Mouse (Mus musculus) thymus, postnatal 4 days (tissue): ENCODE results near the gene Odf3b.

ENCODE experiments used
- DNase-seq: peaks from one replicate; pipeline ENCODE4 v3.0.0; 2021

The Odf3b gene

DNA sequence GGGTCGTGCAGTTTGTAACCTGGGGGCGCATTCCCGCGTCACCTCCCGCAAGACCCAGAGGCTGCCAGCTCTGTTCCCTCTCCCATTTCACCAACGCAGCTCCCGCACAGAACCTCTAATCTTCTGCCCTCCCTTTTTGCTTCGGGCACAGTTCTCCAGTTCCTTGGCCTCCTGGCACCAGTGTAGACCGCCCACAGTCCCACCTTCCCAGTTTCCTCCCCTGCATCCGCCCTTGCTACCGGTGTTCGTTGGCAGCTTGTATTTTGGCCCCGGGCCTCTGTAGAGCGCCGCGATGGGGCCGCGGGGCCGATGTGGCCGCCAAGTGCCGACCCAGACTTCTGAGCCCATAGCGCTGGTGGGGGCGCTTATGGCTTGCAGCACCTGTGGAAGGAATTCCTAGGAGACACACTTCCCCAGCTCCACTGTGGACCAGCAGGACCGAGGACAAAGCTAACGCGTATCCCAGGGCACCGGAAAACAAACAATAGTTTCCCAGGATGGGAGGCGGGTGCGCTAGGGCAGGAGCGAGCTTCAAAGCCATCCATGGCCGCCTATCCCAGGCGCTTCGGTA is at the start of gene Odf3b:
Gene Odf3b (minus strand): TSS at position 452 of the 571 bp plus-strand sequence.
- DNase-seq: peak; percentile 51

DNA sequence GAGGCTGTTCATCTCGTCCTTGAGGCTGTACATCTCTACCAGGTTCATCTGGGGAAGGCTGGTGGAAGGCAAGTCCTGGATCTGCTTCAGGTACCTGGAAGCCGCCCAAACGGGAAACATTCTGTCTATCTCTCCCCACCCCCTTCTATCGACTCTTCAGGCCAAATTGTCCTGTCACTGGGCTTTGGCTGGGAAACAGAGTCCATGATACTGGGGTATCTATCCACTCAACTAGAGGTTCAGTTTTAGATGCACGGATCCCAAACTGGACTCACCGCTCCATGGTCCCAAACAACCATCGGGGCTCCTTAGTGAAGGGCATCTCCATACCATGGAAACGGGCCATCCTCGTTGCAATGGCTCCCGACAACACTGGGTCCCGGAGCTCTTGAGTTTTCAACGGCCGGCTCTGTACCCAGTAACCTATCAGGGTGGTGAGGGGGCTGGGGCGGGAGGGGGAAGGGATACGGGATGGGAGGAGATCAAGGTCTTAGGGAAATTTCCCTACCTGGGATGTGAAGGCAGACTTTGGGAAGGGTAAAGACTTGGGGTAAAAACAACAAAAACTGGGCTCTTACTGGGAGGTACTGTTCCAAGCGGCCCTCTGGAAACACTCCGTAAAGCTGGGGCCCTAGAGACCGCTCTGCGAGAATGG is 49.2 kb upstream of the Odf3b start:
- DNase-seq: no peak

DNA sequence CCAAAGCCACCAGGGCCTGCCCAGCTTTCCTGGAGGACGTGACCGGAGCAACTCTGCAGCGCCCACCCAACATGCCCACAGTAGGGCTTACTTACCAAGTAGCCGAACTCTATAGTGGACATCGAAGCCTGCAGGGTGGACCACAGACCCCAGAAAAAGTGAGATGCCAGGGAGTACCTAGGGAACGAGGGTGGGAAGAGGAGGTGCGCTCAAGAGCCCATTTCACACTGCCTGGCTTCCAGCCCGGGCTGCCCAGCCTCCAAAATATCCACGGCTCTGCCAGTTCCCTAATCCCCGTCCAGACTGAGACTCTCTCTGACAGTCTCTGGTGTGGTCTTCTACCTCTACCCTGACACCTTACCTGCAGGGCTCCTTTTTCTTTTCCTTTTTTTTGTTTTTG is 47.6 kb upstream of the Odf3b start:
- no peak for DNase-seq

- DNase-seq: no peak
Measured at GRCm38 (mm10) chr15:89425711-89426121, 46.6 kb upstream of the Odf3b start, which contains the start of gene Cpt1b. Cpt1b (minus strand) TSS chr15:89425863.

DNA sequence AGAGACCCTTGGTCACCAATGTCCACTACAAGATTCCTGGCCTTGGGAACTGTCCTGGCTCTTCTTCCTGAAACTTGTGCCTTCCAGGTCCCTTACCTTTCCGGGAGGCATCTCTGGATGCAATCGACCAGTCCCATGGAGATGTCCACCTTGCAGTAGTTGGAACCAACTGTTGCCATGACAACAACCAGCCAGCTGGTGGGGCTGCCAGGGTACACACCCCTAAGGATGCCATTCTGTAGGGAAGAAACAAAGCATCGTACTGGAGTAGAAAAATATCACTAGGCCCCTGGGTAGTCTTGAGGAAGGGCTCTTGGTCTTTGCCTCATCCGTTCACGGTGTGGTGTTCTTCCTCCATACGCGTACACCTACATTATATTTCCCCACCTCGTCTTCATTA is 45.5 kb upstream of the Odf3b start:
- DNase-seq: no peak

GRCm38 (mm10) chr15:89421938-89422337 is 42.9 kb upstream of the Odf3b start:
- DNase-seq: no peak

DNA sequence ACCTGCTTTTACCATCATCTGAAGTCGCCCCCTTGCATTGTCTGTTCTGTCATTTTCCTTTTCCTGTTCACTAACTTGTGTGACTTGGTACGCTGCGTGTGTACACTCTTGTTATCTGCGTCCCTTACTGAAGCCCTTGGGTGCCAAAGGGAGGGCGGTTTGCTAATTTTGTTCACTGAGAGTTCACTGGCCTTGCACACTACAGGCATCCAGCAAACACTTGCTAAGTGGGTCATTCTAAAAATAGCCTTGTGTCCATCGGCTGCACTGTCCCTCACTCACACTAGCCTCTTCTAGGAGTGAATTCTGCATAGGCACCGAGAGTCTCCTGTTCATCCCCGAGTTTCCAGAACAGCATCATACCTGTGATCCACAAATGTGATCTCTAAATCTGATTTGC is 36.2 kb upstream of the Odf3b start:
- no peak for DNase-seq

GRCm38 (mm10) chr15:89410118-89410517 is 31.0 kb upstream of the Odf3b start, which contains the start of gene Syce3:
Syce3 (minus strand) TSS chr15:89410503.
- DNase-seq: no peak

DNA sequence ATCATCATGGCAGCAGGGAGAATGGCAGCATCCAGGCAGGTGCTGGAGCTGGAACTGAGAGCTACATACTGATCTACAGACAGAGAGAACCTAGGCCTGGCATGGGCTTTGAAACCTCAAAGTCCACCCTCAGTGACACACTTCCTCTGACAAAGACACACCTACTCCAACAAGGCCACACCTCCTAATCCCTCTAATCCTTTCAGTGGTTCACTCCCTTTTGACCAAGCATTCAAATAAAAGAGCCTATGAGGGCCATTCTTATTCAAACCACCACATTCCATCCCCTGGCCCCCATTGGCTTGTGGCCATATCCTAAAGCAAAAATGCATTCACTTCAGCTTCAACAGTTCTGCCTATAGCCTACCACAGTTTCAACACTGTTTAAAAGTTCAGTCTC is 27.6 kb upstream of the Odf3b start:
- DNase-seq: no peak

- no peak for DNase-seq
Measured at GRCm38 (mm10) chr15:89404831-89405623, 25.9 kb upstream of the Odf3b start.

GRCm38 (mm10) chr15:89402471-89402870 is 23.4 kb upstream of the Odf3b start:
- DNase-seq: no peak

DNA sequence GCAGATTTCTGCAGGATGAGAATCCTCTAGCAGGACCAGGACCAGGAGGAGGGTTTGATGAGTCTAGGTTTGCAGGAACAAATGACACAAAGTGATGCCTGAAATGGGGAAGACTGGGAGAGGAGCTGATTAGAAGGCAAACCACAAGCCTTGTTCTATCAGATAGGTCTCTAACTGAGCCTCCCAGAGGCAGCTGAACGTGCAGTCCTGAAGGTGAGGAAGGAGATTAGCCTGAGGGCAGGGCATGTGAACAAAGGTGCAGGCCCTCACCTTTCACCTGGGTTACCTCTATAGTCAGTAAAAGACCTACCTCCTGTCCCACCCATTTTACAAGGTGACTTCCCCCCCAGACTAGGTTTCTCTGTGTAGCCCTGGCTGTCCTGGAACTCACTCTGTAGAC is 20.6 kb upstream of the Odf3b start:
- DNase-seq: no peak

DNA sequence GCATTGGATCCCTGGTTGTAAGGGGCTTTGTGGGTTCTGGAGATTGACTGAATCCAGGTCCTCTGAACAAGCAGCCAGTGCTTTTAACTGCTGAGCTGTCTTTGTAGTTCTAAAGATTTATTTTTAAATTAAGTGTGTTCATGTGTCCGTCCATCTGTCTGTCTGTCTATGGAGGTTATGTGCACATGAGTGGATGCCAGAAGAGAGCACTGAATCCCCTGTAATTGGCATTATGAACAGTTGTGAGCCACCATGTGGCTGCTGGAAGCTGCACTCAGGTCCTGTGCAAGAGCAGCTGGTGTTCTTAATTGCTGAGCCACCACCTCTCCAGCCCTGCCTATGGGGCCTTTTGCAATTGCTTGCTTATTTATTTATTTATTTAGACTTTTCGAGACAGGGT is 19.1 kb upstream of the Odf3b start:
- no peak for DNase-seq

- DNase-seq: no peak
Measured at GRCm38 (mm10) chr15:89396883-89397282, 17.8 kb upstream of the Odf3b start.

GRCm38 (mm10) chr15:89390081-89390480 is 11.0 kb upstream of the Odf3b start:
- DNase-seq: no peak

- DNase-seq: peak; percentile 64
Measured at GRCm38 (mm10) chr15:89387127-89387526, 8.0 kb upstream of the Odf3b start.

- no peak for DNase-seq
Measured at GRCm38 (mm10) chr15:89384617-89385016, 5.5 kb upstream of the Odf3b start, which contains the start of gene Klhdc7b. Klhdc7b (plus strand) TSS chr15:89384917.

DNA sequence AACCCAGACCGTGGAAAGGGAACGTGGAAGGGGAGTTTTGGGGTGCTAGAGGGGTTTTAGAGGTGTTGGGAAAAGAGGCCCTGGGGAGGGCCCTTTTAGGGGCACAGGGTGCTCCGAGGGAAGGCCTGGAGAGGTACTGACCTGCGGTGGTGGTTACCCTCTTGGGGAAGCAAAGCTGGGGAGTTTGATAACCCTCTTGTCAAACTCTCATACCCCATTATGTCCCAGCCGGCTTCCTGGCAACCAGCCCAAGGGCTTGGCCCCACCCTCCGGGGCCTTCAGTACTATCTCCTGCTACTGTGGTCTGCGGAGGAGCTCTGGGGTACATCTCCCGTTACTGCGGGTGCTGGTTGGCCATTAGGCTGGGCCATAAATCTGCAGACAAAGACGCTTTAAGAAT is 347 bp upstream of the Odf3b start:
- peak; percentile 53 for DNase-seq

DNA sequence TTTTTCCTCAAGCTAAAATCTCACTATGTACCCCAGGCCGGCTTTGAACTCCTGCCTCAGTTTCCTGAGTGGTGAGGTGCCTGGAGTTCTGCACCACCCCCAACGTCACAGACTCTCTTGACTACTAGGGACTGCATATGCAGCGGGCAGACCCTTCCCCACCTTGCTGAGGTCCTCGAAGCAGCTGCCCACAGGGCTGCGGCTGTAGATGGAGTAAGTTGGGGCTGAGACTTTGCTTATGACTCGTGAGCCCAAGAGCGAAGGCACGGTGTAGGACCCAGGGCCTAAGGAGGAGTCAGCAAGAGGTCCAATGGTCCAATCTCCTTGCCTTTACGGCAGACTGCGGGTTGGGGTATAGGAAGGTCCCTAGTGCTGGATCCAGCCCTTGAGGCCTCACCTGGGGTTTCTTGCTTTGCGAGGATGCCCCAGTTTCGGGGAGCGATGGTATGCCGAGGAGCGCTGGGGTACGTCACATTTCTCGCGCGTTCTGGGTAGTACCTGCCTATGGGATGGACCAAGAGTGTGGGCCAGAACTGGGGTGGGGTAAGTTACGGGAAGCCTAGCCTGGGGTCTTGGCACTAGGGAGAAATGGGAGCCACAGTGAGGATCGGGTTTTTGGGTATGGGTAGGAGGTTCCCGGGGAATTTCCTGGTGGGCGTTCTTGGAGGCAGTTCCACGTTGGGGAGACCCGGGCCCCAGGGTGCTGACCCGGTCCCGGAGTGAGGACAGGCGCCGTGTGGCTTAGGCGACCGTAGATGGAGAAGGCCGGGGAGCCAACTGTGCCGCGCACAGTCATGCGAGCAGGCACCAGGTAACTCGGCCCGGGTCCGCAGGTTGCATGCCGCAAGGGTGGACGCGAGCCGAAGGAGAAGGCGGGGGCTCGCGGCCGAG is 899 bp downstream of the Odf3b start:
- peak; percentile 35 for DNase-seq

- no peak for DNase-seq
Measured at GRCm38 (mm10) chr15:89377362-89377761, 1.7 kb downstream of the Odf3b start.

GRCm38 (mm10) chr15:89376957-89377356 is 2.1 kb downstream of the Odf3b start, which contains the start of gene Tymp:
Tymp (minus strand) TSS chr15:89377039.
- DNase-seq: no peak

- no peak for DNase-seq
Measured at GRCm38 (mm10) chr15:89376040-89376439, 3.0 kb downstream of the Odf3b start.
